Mouse (Mus musculus) midbrain, embryonic 11.5 days (tissue): ENCODE results near the gene Pmvk. TPM values are rescaled to one million over a fixed set of nuclear protein-coding genes. Genes with fewer than 3 reads are reported as not detected.

ENCODE experiments used
- ATAC-seq: fragments of 200-750 bp; cut with Nextera tagmentation; 2 replicates; pipeline ENCODE4 v1.8.0; 2017; ENCODE audit warnings: moderate TSS enrichment, moderate library complexity; ENCODE audit not compliant: low FRiP score
- DNase-seq: peaks from one replicate; pipeline ENCODE4 v3.0.0; 2015; ENCODE audit warnings: low spot score; ENCODE audit errors: missing footprints
- H3K27ac ChIP-seq: fragments of 300-500 bp; sonication (generic); 2 replicates; pipeline ENCODE4 v1.5.1; 2014; ENCODE audit warnings: low read depth, low read length
- H3K27me3 ChIP-seq: fragments of 300-500 bp; sonication (generic); 2 replicates; pipeline ENCODE4 v1.6.1; 2014; ENCODE audit warnings: mild to moderate bottlenecking, low read length, moderate library complexity, mixed read lengths; ENCODE audit not compliant: control insufficient read depth, insufficient read depth
- H3K36me3 ChIP-seq: fragments of 300-500 bp; sonication (generic); 2 replicates; pipeline ENCODE4 v1.6.1; 2014; ENCODE audit warnings: mild to moderate bottlenecking, low read length, moderate library complexity, mixed read lengths; ENCODE audit not compliant: control insufficient read depth, insufficient read depth
- H3K4me1 ChIP-seq: fragments of 300-500 bp; sonication (generic); 2 replicates; pipeline ENCODE4 v1.6.1; 2014; ENCODE audit warnings: low read length; ENCODE audit not compliant: control insufficient read depth, insufficient read depth
- H3K4me2 ChIP-seq: fragments of 300-500 bp; sonication (generic); 2 replicates; pipeline ENCODE4 v1.6.1; 2014; ENCODE audit warnings: mild to moderate bottlenecking, moderate library complexity
- H3K4me3 ChIP-seq: fragments of 300-500 bp; sonication (generic); 2 replicates; pipeline ENCODE4 v1.5.1; 2014; ENCODE audit warnings: low read depth, low read length
- H3K9ac ChIP-seq: fragments of 300-500 bp; sonication (generic); 2 replicates; pipeline ENCODE4 v1.6.1; 2014; ENCODE audit warnings: low read length
- H3K9me3 ChIP-seq: fragments of 300-500 bp; sonication (generic); 2 replicates; pipeline ENCODE4 v1.6.1; 2016; ENCODE audit warnings: low read length; ENCODE audit not compliant: control insufficient read depth
- WGBS: fragments of 180-500 bp; shearing (Covaris S2); extraction: QIAGEN DNeasy Blood & Tissue Kit; methylation state at CpG from one replicate; pipeline ENCODE4 v1.1.7; 2014; 5-methylcytosine and 5-hydroxymethylcytosine counted together
- polyA plus RNA-seq: library from polyadenylated mRNA; unstranded; fragments of >200 nt; fragmentation: Nextera tagmentation; extraction: Ambion mirVana; gene quantifications from 2 replicates; pipeline ENCODE4 v1.2.1, GENCODE M21; 2014

The Pmvk gene
- polyA plus RNA-seq, 1 experiment from 2014 or later, result 69.7 TPM

GRCm38 (mm10) chr3:89482249-89482648, 27.9 kb downstream of the Pmvk start:
- Histone ChIP-seq H3K9me3 (no peaks in the 10 kb centered on the region), H3K27ac (no peak overlapping the region), H3K4me3 (no peak overlapping the region), H3K27me3 (no peaks in the 10 kb centered on the region), H3K4me2 (no peak overlapping the region), H3K4me1 (no peaks in the 10 kb centered on the region), H3K9ac (no peak overlapping the region), H3K36me3 (no peaks in the 10 kb centered on the region)
- ATAC-seq, result no peak
- no peak for DNase-seq
- WGBS, result 80% methylated on average over 5 of the region's 5 CpGs

- DNase-seq (peak; percentile 97), ATAC-seq (peak; percentile 69; the same call in 1 of the 2 replicates)
- no peaks in the 10 kb centered on the region for H3K4me1 ChIP-seq
- H3K9ac ChIP-seq, result no peak overlapping the region
- WGBS, result 24% methylated on average over 24 of the region's 24 CpGs
- H3K4me3 ChIP-seq, result no peak overlapping the region
- no peaks in the 10 kb centered on the region for H3K36me3 ChIP-seq
- no peak overlapping the region for H3K27ac ChIP-seq
- no peaks in the 10 kb centered on the region for H3K9me3 ChIP-seq
- H3K4me2 ChIP-seq, result no peak overlapping the region
- H3K27me3 ChIP-seq, result no peaks in the 10 kb centered on the region
Measured at GRCm38 (mm10) chr3:89484766-89485524, 30.6 kb downstream of the Pmvk start.

DNA sequence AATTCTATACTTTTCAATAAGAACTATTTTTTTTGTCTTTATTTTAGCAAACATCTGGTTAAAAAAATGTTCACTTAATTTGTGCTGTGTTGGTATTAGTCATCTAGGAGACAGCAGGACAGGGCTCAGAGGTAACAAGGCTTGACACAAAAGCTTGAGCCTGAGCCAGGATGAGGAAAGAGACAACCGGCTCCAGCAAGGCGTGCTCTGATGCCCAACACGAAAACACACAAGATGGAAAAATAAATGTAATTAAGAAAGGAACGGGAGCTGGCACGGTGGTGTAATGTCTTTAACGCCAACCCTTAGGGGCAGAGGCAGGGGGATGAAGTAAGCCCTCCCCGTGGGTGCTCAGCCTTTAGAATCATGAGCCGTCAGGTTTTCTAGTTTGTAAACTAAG, 31.8 kb downstream of the Pmvk start:
- no peak overlapping the region for H3K9ac ChIP-seq
- ATAC-seq, result no peak
- WGBS, result 84% methylated on average over 8 of the region's 8 CpGs
- no peaks in the 10 kb centered on the region for H3K4me1 ChIP-seq
- no peak overlapping the region for H3K27ac ChIP-seq
- no peaks in the 10 kb centered on the region for H3K36me3 ChIP-seq
- no peaks in the 10 kb centered on the region for H3K27me3 ChIP-seq
- H3K4me2 ChIP-seq, result no peak overlapping the region
- peak; percentile 64 for DNase-seq
- H3K9me3 ChIP-seq, result no peaks in the 10 kb centered on the region
- H3K4me3 ChIP-seq, result no peak overlapping the region

GRCm38 (mm10) chr3:89486916-89487702, 32.8 kb downstream of the Pmvk start:
- Histone ChIP-seq H3K27me3 (no peaks in the 10 kb centered on the region), H3K36me3 (no peaks in the 10 kb centered on the region), H3K9me3 (no peaks in the 10 kb centered on the region), H3K4me2 (no peak overlapping the region), H3K9ac (no peak overlapping the region), H3K27ac (no peak overlapping the region), H3K4me3 (no peak overlapping the region), H3K4me1 (no peaks in the 10 kb centered on the region)
- DNase-seq (peak; percentile 68), ATAC-seq (no peak)
- 58% methylated on average over 20 of the region's 20 CpGs for WGBS

- H3K36me3 ChIP-seq, result no peaks in the 10 kb centered on the region
- 89% methylated on average over 3 of the region's 3 CpGs for whole genome bisulfite sequencing
Measured at GRCm38 (mm10) chr3:89490790-89491189, 36.4 kb downstream of the Pmvk start.

DNA sequence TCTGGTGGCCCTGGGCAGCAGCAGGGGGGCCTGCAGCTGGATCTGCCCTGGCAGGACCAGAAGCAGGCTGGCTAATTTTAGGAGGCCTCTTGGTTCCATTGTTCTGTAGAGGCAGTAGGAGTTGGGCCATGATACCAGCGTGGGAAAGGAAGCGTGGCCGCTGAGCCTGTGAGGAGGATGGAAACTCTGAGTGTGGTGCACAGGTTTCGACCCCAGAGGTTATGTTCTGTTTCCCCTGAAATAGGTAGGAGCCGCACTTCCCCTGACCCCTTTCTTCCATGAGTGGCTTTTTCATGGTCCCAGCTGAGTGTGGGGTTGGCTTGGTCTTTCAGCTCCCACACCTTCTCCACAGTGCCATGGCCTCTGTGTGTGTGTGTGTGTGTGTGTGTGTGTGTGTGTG, 37.2 kb downstream of the Pmvk start:
- Histone ChIP-seq H3K9me3 (no peaks in the 10 kb centered on the region), H3K4me1 (no peaks in the 10 kb centered on the region), H3K27me3 (no peaks in the 10 kb centered on the region), H3K36me3 (no peaks in the 10 kb centered on the region), H3K27ac (no peak overlapping the region), H3K4me3 (no peak overlapping the region), H3K9ac (no peak overlapping the region), H3K4me2 (no peak overlapping the region)
- 86% methylated on average over 5 of the region's 5 CpGs for WGBS
- no peak for ATAC-seq
- peak; percentile 61 for DNase-seq

More at GRCm38 (mm10) chr3:89490790-89491189, 36.4 kb downstream of the Pmvk start:
- no peaks in the 10 kb centered on the region for H3K4me1 ChIP-seq
- H3K4me3 ChIP-seq, result no peak overlapping the region
- no peaks in the 10 kb centered on the region for H3K27me3 ChIP-seq
- H3K9me3 ChIP-seq, result no peaks in the 10 kb centered on the region
- no peak overlapping the region for H3K4me2 ChIP-seq
- DNase-seq (no peak), ATAC-seq (no peak)
- H3K9ac ChIP-seq, result no peak overlapping the region
- no peak overlapping the region for H3K27ac ChIP-seq

DNA sequence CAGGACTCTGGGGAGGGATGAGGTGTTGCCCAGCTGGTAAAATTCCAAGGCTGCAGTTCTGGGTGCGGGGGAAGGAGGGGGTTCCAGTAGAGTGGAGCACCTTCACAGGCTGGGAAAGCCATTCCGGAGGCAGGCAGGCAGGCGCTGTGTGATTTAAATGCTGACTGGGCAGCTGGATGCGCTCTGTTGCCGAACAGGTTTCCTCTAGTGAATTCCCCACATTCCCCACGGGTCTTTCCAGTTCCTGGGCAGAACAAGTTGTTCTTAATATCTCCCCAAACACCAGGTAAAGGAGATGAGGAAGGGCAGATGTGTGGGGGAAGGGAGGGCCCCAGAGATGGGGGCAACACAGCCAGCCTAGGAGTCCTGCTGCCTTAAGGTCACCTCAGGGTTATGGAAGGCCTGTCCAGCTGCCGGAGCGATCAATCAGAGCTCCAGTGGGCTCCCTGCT, 38.4 kb downstream of the Pmvk start:
- Histone ChIP-seq H3K36me3 (no peaks in the 10 kb centered on the region), H3K4me3 (no peak overlapping the region), H3K9me3 (no peaks in the 10 kb centered on the region), H3K27ac (no peak overlapping the region), H3K4me1 (no peaks in the 10 kb centered on the region), H3K27me3 (no peaks in the 10 kb centered on the region), H3K9ac (no peak overlapping the region), H3K4me2 (no peak overlapping the region)
- DNase-seq (peak; percentile 72), ATAC-seq (no peak)
- WGBS, result 47% methylated on average over 8 of the region's 8 CpGs

DNA sequence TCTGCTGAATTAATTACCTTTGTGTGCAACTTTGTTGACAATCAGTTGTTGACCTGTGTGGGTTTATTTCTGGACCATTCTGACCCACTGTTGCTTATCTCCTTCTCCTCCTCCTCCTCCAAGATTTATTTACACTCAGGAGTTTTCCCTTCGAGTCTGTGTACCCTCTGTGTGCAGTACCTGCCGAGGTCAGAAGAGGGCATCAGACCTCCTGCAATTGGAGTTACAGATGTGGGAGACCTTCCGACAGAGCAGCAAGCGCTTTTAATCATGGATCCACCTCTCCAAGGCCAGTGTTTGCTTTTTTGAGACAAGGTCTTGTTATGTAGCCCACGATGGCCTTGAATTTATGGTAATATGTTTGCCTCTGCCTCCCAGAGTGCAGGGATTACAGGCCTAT, 40.3 kb downstream of the Pmvk start:
- Histone ChIP-seq H3K27me3 (no peaks in the 10 kb centered on the region), H3K4me1 (no peaks in the 10 kb centered on the region), H3K36me3 (no peaks in the 10 kb centered on the region), H3K4me2 (no peak overlapping the region), H3K9ac (no peak overlapping the region), H3K9me3 (no peaks in the 10 kb centered on the region), H3K4me3 (no peak overlapping the region), H3K27ac (no peak overlapping the region)
- ATAC-seq, result no peak
- DNase-seq, result peak; percentile 23
- WGBS, result 91% methylated on average over 5 of the region's 5 CpGs

- Histone ChIP-seq H3K27me3 (no peaks in the 10 kb centered on the region), H3K4me3 (no peak overlapping the region), H3K9me3 (no peaks in the 10 kb centered on the region), H3K36me3 (no peaks in the 10 kb centered on the region), H3K27ac (no peak overlapping the region), H3K4me1 (no peaks in the 10 kb centered on the region), H3K4me2 (no peak overlapping the region), H3K9ac (no peak overlapping the region)
- no peak for ATAC-seq
- no peak for DNase-seq
- WGBS, result 68% methylated on average over 3 of the region's 3 CpGs
Measured at GRCm38 (mm10) chr3:89496366-89496765, 42.0 kb downstream of the Pmvk start.
